Mouse (Mus musculus) urinary bladder, postnatal 0 days (tissue): ENCODE results near the gene Defb47. TPM values are rescaled to one million over a fixed set of nuclear protein-coding genes. Genes with fewer than 3 reads are reported as not detected.

Source experiments
- polyA plus RNA-seq: library from polyadenylated mRNA; unstranded; fragments of >200 nt; fragmentation: Nextera tagmentation; extraction: Ambion mirVana; gene quantifications from 2 replicates; pipeline ENCODE4 v1.2.1, GENCODE M21; 2015

Defb47 gene
- polyA plus RNA-seq, result not detected in 2 replicates

DNA sequence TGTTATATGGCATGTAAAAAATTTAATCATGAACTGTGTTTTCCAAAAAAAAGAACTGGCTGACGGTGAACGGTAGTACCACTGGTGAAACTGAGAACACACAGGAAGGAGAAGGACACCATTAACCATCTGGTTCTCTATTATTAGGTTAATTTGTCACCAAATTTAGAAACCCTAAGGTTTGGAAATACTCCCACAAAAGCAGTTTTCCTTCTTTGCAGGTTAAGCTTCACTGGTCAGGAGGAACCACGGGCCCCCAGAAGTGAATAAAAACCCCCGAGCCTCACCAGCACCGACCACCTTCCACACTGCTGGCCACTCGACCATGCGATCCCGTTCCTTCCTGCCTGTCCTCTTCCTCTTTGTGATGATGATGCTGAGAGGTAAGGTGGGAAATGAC is at the start of gene Defb47:
Gene Defb47, plus strand, starts transcription at position 301 of the 400 bp plus-strand sequence.

DNA sequence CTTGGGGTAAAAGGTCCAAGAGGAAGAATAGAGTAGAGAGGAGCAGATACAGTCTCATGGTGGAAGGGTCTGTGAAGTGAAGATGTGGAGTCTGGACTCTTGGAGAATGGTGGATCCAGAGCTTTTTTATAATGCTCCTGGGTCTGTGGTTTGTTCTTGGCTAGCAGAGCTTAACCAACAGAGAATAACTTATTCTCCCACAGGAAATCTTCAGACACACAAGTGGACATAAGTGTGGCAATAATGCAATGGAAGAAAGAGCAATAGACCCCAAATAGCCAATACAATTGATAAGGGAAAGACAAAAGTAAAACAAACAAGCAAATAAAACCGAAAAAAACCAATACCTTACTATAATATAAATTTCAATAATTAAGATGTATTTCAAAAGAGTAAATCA is 13.5 kb upstream of the Defb47 start, which contains the start of gene Defb48:
Gene Defb48, minus strand, starts transcription at position 101 of the 400 bp plus-strand sequence.

GRCm38 (mm10) chr14:63011471-63011870 is 13.6 kb downstream of the Defb47 start, which contains the start of gene Defb43:
Defb43 (plus strand) TSS chr14:63011771.

GRCm38 (mm10) chr14:63046691-63047090 is 48.8 kb downstream of the Defb47 start, which contains the start of gene Defb42:
Defb42 (plus strand) TSS chr14:63046991.

DNA sequence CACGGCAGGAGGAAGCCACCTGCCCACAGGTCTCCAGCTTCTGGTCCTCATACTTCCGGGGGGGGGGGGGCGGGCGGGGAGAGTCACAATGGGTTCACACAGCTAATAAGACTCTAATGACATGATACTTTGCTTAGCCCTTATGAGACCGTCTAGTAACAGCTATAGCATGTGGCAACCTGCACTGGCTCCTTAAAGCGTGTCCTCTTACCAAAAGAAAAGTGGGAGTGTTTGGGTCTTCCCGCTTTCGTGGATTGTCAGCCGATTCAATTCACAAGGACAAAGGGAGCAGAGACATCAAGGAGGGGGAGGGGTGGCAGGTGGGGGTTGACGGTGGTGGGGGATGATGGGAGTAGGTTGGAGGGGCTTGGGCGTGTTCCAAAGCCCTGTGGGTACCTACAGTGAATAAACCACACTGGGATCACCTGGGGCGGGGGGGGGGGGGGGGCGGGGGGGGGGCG is 52.1 kb downstream of the Defb47 start, which contains the start of gene Defb30:
Gene Defb30, minus strand, starts transcription at position 51 of the 461 bp plus-strand sequence.

Other genes starting within 250 kb of the Defb47 start
- gene Ints6, start 236.9 kb upstream of the Defb47 start, polyA plus RNA-seq, result 7.5 and 9.2 TPM in 2 replicates
- gene Wdfy2, start 160.4 kb upstream of the Defb47 start, polyA plus RNA-seq, result 3.5 and 3.7 TPM in 2 replicates
- not detected in 2 replicates for gene Defb48, start 13.6 kb upstream of the Defb47 start, polyA plus RNA-seq
- gene Defb43, start 13.7 kb downstream of the Defb47 start, polyA plus RNA-seq, result not detected in 2 replicates
- gene Defb42, start 48.9 kb downstream of the Defb47 start, polyA plus RNA-seq, result 0.60 TPM in 1 of 2 replicates, not detected in the other
- gene Defb30, start 51.9 kb downstream of the Defb47 start, polyA plus RNA-seq, result not detected in 2 replicates